ENCODE assay signal across 7 mouse cellular contexts in genomic region chr7:30321539-30322284, GRCm38 (mm10). TPM values are rescaled to one million over a fixed set of nuclear protein-coding genes. Genes with fewer than 3 reads are reported as not detected.
A peak's percentile ranks its signal among the peaks of the same experiment; 100 is the strongest.
DNase-seq lines count a peak whose midpoint lies in the region; ATAC-seq and TF ChIP-seq lines count a peak whose summit lies in the region.

TSS of gene E130208F15Rik (plus strand) at chr7:30321740.

- H3K4me1 ChIP-seq in hindbrain, postnatal 0 days (ENCODE audit: insufficient read depth, low read length), result peaks cover 7% of the 10 kb centered on the region; the same call in 1 of the 2 replicates

- DNase-seq in adrenal gland, adult (ENCODE audit: inconsistent age in 2 of 2, low spot score in 1 of 2), result peak; percentile 87 to 93
- DNase-seq in cerebellum, postnatal 36 days, result peak; percentile 70 to 75
- DNase-seq in gastrocnemius, adult 2 months, result peak; percentile 76
- peak; percentile 73 for DNase-seq in hindbrain, postnatal 0 days (ENCODE audit: low spot score)
- DNase-seq in left cerebral cortex, postnatal 25 days (ENCODE audit: low spot score in 2 of 2), result peak; percentile 67 to 86
- peak; percentile 66 for DNase-seq in skeletal muscle tissue, adult 2 months (ENCODE audit: low read depth, low spot score)

- 0 out of 2 replicates have a peak, but pooled peaks cover 2% of the 10 kb centered on the region for H3K9me3 ChIP-seq in hindbrain, postnatal 0 days (ENCODE audit: low read length)

- no peaks in the 10 kb centered on the region for H3K36me3 ChIP-seq in hindbrain, postnatal 0 days (ENCODE audit: insufficient read depth, low read length)

- TF ChIP-seq CTCF in gastrocnemius, adult 2 months (IDR thresholded peaks at IDR 0.05), result no peak
- TF ChIP-seq CTCF in hindbrain, postnatal 0 days (IDR thresholded peaks at IDR 0.05; ENCODE audit: low read depth), result no peak

- H3K27ac ChIP-seq in gastrocnemius, adult 2 months, result peak within 1 kb of the TSS; percentile 95
- H3K27ac ChIP-seq in hindbrain, postnatal 0 days, result peak within 1 kb of the TSS; percentile 85

- intact Hi-C loops in gastrocnemius, adult 2 months (cut with DNase I), result loop anchor here (2.0 kb wide), 1 partner anchor 407 kb away; the partner anchor contains the start of gene Tmem147
- intact Hi-C loops in left cerebral cortex, postnatal 25 days (cut with DNase I), result no loop called here

- no peaks in the 10 kb centered on the region for H3K27me3 ChIP-seq in hindbrain, postnatal 0 days (ENCODE audit: insufficient read depth, low read length)

- peak within 1 kb of the TSS; percentile 98 for H3K4me3 ChIP-seq in gastrocnemius, adult 2 months
- H3K4me3 ChIP-seq in hindbrain, postnatal 0 days (ENCODE audit: low read length), result peak within 1 kb of the TSS; percentile 76

- WGBS in hindbrain, postnatal 0 days, result 1% methylated on average over 61 of the region's 63 CpGs

- H3K9ac ChIP-seq in hindbrain, postnatal 0 days (replicated peaks; ENCODE audit: low read length), result peak within 1 kb of the TSS; percentile 85

- peak; percentile 68 for ATAC-seq in hindbrain, postnatal 0 days
- ATAC-seq in megakaryocyte-erythroid progenitor cell, adult 5-6 weeks (replicated peaks; ENCODE audit: low FRiP score, low TSS enrichment, poor library complexity, severe bottlenecking), result peak; percentile 85

- peak within 1 kb of the TSS; percentile 89 for H3K4me2 ChIP-seq in hindbrain, postnatal 0 days (ENCODE audit: low read depth, low read length)

RNA-seq across cellular contexts. Expression of gene E130208F15Rik, which starts in this region (rescaled TPM):
- total RNA-seq in gastrocnemius, adult 2 months (2021), result under 1 TPM; 0.36 to 0.42 TPM
- 1.8 TPM in 1 of 2 replicates, not detected in the other for total RNA-seq in hindbrain, postnatal 0 days (2014; rRNA removed)
- 0.79 TPM in 1 of 2 replicates, not detected in the other for polyA plus RNA-seq in hindbrain, postnatal 0 days (2015; fragmentation: Nextera tagmentation; extraction: Ambion mirVana)
- under 1 TPM; 0.32 to 0.55 TPM for total RNA-seq in left cerebral cortex, postnatal 25 days (2021)
- not detected in 2 replicates for total RNA-seq in megakaryocyte-erythroid progenitor cell, adult 5-6 weeks (2014; fragmentation: Nextera tagmentation)
- 3.4 TPM in 1 of 2 replicates, not detected in the other for total RNA-seq in megakaryocyte-erythroid progenitor cell, adult 5-6 weeks (2017)

Comparison
In these comparisons a context has a peak if more than half of its experiments do, and no peak if none do; other contexts are left out.
1. Peak in every context shown above with its lines: DNase-seq, ATAC-seq, H3K4me3 ChIP-seq and H3K27ac ChIP-seq.
2. Peak in DNase-seq, H3K4me3 ChIP-seq and H3K27ac ChIP-seq in gastrocnemius, adult 2 months; RNA of the gene not detected or under 1 TPM.
3. Peak in DNase-seq in left cerebral cortex, postnatal 25 days; RNA of the gene not detected or under 1 TPM.